Mouse (Mus musculus): ENCODE measurements around the gene Dok3.
"Not testable (repeated sequence)": the region's sequence is repeated elsewhere in the genome, so short reads cannot be mapped to it uniquely, and the experiment has no call there.

DNA sequence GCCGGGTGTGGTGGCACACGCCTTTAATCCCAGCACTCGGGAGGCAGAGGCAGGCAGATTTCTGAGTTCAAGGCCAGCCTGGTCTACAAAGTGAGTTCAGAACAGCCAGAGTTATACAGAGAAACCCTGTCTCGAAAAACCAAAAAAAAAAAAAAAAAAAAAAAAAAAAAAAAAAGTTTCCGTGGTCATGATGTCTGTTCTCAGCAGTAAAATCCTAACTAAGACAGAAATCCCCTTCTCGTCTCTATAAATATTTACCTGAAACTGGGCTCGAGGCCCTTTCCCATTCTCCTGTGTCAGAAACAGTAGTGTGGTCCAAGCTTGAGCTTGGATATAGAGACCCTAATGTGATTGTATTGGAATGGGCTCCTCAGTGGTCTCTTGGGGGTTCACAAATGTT lies 47.8 kb upstream of the Dok3 start:
- not testable (repeated sequence) for TF ChIP-seq CTCF (conservative IDR thresholded peaks at IDR 0.05; ENCODE audit: insufficient read depth, insufficient read length, low read depth, low read length); POLR2A (IDR thresholded peaks at IDR 0.05; ENCODE audit: low read depth, low read length)
